Mouse (Mus musculus) lung, postnatal 25 days (tissue): Measurements from ENCODE around the gene Akt2.
"Not testable (repeated sequence)": the region's sequence is repeated elsewhere in the genome, so short reads cannot be mapped to it uniquely, and the experiment has no call there.

Experiments used
- DNase-seq: peaks from one replicate; pipeline ENCODE4 v3.0.0; 2022; ENCODE audit warnings: low spot score

The Akt2 gene

GRCm38 (mm10) chr7:27613751-27614499 lies 22.6 kb downstream of the Akt2 start:
- DNase-seq: no peak

- no peak for DNase-seq
Observed at GRCm38 (mm10) chr7:27621028-27621427, 29.7 kb downstream of the Akt2 start.

- DNase-seq: no peak
Observed at GRCm38 (mm10) chr7:27622234-27622633, 30.9 kb downstream of the Akt2 start.

- no peak for DNase-seq
Observed at GRCm38 (mm10) chr7:27624967-27625366, 33.6 kb downstream of the Akt2 start.

- DNase-seq: no peak
Observed at GRCm38 (mm10) chr7:27627707-27628106, 36.4 kb downstream of the Akt2 start.

GRCm38 (mm10) chr7:27628190-27628589 lies 36.8 kb downstream of the Akt2 start:
- DNase-seq: no peak

GRCm38 (mm10) chr7:27628816-27629215 lies 37.5 kb downstream of the Akt2 start:
- not testable (repeated sequence) for DNase-seq

GRCm38 (mm10) chr7:27631439-27631838 lies 40.1 kb downstream of the Akt2 start:
- no peak for DNase-seq

- no peak for DNase-seq
Observed at GRCm38 (mm10) chr7:27633166-27633565, 41.8 kb downstream of the Akt2 start.

- no peak for DNase-seq
Observed at GRCm38 (mm10) chr7:27634691-27635090, 43.3 kb downstream of the Akt2 start.

GRCm38 (mm10) chr7:27635094-27635493 lies 43.7 kb downstream of the Akt2 start:
- DNase-seq: not testable (repeated sequence)

GRCm38 (mm10) chr7:27644471-27644870 lies 53.1 kb downstream of the Akt2 start:
- DNase-seq: no peak

- DNase-seq: no peak
Observed at GRCm38 (mm10) chr7:27646516-27646915, 55.2 kb downstream of the Akt2 start.

- no peak for DNase-seq
Observed at GRCm38 (mm10) chr7:27647281-27648002, 56.1 kb downstream of the Akt2 start.

- DNase-seq: no peak
Observed at GRCm38 (mm10) chr7:27649723-27650122, 58.4 kb downstream of the Akt2 start.

- peak; percentile 68 for DNase-seq
Observed at GRCm38 (mm10) chr7:27650949-27651348, 59.6 kb downstream of the Akt2 start.

GRCm38 (mm10) chr7:27653681-27654437 lies 62.5 kb downstream of the Akt2 start, which contains the start of gene Ttc9b:
Gene Ttc9b, plus strand, starts transcription at chr7:27653915.
- no peak for DNase-seq

GRCm38 (mm10) chr7:27654607-27655276 lies 63.4 kb downstream of the Akt2 start:
- peak; percentile 13 for DNase-seq

- DNase-seq: no peak
Observed at GRCm38 (mm10) chr7:27655545-27655944, 64.2 kb downstream of the Akt2 start.

- no peak for DNase-seq
Observed at GRCm38 (mm10) chr7:27656600-27656999, 65.2 kb downstream of the Akt2 start.

- no peak for DNase-seq
Observed at GRCm38 (mm10) chr7:27657824-27658395, 66.6 kb downstream of the Akt2 start.
